Mouse (Mus musculus): ENCODE data around the gene Gm10130.
"Not testable (repeated sequence)": the region's sequence is repeated elsewhere in the genome, so short reads cannot be mapped to it uniquely, and the experiment has no call there.

The Gm10130 gene

DNA sequence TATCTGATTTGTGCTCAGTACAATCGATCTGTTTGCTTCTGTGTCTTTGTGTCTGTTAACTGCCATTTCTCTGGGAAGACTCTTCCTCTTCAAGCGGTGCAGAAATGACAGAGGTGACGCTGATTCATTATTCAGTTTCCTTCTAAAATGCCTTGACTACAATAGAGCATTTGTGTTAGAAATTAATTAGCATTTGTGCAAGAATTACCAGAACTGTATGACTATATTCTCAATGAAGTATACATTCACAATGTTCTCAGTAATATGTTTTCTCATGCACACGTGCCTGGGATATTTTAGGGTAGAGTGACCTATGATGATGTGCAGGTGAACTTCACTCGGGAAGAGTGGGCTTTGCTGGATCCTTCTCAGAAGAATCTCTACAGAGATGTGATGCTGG, at the start of gene Gm10130:
Gene Gm10130 (plus strand): TSS at position 301 of the 400 bp plus-strand sequence.
- DNase-seq = no peak

DNA sequence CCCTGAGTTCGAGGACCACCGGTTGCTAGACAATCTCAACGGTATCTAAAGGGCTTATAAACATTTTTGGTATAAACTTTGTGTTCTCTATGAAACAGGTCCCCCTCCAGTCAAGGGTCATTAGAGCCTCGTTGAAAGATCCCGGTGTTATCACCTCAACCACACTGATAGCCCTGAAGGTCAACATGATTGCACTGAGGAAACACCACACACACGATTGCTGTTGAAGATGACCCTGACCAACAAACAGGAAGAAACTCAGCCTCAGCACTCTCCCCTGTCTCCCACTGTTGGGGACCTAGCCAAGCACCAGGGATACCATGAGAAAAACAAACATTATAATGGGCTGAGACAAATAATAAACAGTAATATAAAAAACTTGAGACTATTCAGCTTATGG, 29.8 kb upstream of the Gm10130 start:
- DNase-seq = no peak

DNA sequence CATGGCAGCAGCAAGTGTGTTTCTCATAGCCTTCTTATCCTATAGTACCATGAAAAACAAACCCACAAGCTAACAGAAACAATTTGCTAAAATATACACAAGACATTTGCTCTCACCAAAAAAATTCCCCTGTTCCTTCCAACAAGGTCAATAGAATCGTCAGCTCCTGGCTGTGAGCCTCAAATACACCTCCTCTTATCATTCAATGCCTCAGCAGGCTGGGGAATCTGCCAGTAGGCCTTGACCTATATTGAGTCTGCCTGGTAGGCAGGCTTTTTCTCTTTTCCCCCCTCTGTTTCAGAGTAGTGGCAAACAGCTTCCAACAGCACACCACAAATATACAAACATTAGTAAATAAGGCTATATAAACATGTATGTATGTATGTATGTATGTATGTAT, 24.4 kb upstream of the Gm10130 start:
- DNase-seq = no peak

DNA sequence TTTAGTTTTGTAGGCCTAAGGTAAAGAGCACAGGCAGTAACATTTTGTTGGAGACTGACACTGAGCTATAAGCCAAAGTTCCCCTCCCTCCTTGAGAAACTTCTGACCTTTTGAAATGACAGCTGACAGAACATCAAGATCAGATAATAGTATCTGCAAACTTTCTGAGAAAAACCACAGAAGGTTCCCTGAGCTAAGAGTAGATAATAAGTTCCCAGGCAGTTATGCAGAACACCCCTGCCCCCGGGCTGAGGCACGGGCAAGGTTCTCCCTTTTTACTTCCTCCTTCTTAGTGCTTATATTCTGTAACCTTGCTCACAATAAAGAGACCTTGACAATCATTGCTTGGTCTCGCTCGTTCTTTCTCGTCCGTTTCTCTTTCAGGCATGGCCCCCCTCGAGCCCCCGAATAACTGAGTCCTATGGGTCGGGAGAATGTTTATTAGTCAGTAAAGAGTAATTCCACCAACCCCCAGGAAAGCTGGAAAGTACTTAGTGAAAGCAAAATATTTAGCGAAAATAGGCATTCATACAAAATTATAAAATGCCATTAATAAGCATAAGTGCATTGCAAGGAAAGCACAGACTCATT, 16.2 kb upstream of the Gm10130 start:
- DNase-seq = no peak

DNA sequence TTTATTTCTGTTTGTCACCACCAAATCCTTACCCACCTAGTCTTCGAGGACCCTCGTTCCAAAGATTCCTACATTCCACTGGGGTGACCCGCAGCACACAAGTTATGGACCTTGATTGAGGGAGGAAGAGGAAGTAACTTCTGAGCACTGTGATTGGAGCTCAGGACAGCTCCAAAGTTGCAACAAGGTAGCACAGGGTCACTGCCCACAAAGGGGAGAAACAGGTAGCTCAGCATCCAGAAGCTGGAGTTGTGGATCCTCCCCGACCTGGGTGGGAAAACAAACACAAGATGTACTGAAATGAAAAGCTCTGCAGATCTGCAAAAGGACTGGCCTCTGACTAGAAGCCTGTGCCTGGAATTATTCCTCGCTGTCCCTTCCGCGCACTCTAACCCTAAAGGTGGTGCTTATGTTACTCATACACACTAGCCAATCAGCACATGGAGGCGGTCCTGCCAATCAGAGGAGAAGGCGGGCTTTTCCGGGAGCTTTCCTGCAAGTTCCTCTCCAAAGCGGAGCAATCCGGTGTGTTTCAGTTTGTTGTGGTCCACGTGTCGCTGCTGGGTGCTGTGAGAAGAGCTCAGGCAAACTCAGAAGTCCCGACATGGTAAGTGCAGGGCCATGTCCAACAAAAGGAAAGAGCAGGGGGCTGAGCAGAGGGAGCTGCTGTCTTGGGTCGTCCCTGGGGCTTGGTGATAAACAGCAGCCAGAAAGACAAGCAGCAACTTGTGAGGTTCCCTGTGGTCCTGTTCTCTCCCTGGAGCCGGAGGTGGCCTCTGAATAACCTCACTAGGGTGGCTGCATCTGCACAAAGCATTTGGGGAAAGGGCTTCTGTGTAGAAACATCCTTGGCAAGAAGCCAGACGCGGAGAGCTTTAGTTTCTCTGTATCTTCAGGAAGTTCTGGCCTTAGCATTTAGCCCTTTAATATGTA, 12.3 kb upstream of the Gm10130 start:
- DNase-seq = peak; percentile 91 to 95

DNA sequence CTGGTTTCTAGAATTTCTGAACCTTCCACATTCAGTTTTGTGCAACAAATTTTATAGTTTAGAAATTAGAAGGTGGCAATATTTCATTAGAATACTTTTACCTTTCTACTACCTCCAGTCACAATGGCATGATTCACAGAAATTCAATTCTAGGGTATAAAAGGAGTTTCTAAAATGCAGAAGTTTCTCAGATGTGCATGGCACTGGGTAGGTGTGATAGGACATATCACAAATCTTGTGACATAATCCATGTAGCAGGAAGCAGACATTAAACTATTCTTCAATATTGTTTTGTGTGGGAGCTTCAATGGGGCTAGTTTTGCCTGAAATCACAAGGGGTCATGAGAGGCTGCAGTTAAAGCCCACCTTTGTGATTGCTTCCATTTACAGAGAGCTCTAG, 7.4 kb upstream of the Gm10130 start:
- DNase-seq = no peak

DNA sequence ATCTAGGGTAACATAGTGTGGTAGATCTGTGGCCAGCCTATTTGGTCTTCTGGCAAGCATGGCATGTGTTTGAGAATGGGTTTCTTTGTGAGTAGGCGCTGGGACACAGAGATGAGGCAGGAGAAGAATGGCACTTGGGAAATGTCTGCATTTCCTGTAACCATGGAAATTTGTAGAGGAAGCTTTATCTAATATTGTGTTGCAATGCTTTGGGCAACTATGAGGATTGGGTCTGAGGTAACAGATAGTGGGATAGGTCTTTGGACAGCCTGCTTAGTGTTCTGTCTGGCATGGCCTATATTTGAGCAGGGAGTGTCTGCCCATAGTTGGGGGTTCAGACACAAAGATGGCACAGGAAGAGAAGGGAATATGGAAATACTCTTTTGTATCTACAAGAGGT, 4.5 kb upstream of the Gm10130 start:
- no peak for DNase-seq

DNA sequence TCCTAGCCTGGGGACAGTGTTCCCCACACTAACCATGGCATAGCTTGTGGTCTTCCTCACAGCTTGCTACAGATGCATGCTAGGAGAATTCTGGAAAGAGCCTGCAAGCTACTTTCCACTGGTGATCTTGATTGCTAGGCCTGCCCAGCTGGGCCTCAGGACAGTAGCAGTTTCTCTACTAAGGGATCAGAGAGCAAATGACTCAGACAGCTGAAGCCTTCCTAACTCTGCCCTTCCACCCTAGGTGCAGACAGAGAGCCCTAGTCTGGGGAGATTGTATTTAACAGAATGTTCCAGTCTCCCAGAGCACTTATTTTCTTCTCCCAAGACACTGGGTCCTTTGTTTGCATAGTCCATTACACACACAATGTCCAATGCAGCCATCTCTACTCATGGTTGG, 33.6 kb downstream of the Gm10130 start:
- DNase-seq = not testable (repeated sequence)

DNA sequence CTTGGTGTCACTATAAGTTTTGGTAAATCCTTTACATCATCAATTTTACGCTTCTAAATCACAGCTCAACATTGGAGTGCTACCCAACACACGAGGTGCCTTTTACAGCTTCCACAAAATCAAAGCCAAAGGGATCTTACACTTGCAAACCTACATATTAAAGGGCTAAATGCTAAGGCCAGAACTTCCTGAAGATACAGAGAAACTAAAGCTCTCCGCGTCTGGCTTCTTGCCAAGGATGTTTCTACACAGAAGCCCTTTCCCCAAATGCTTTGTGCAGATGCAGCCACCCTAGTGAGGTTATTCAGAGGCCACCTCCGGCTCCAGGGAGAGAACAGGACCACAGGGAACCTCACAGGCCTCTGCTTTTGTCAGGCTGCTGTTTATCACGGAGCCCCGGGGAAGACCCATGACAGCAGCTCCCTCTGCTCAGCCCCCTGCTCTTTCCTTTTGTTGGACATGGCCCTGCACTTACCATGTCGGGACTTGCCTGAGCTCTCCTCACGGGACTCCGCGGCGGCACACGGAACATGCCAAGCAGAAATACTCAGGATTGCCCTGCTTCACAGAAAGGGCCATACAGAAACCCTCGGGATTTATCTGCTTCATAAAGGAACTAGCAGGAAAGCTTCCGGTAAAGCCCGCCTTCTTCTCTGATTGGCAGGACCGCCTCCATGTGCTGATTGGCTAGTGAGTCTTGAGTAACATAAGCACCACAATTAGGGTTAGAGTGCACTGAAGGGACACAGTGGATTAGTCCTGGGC, 38.8 kb downstream of the Gm10130 start, which contains the start of gene 3300002I08Rik:
Gene 3300002I08Rik (minus strand): TSS at position 653 of the 765 bp plus-strand sequence.
- peak; percentile 89 to 94 for DNase-seq

DNA sequence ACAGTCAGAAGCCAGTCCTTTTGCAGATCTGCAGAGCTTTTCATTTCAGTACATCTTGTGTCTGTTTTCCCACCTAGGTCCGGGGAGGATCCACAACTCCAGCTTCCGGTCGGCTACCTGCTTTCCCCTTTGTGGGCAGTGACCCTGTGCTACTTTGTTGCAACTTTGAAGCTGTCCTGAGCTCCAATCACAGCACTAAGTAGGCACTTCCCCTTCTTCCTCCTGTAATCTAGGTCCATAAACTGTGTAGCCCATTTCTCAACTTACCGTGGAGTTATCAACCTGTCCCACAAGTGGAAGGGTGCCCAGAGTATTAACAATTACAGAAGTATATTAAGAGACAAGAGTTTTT, 39.4 kb downstream of the Gm10130 start:
- no peak for DNase-seq

DNA sequence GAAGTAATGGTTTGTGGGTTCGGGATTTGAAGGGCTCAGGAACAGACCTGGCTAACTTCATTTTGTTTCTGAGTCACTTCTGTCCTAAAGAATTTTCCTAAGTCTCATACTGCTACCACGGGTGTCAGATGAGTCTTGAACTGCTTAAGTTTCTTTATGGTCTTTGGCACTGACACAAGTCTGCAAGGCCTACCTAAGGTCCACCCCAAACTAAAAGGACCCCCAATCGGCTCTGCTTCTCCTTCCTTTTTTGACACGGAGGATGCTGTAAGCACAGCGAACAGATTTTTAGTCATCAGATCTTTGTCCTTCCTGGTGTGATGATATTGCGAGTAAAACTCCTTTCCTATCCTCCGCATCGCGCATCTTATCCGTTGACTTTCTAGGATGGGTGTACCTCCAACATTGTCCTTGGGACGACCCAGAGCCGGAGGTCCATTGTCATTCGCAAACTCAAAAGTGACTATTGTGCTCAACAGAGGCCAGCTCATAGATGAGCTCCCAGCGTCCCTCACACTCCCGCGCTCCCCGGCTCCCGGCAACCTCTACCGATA, 62.1 kb downstream of the Gm10130 start:
- not testable (repeated sequence) for DNase-seq

DNA sequence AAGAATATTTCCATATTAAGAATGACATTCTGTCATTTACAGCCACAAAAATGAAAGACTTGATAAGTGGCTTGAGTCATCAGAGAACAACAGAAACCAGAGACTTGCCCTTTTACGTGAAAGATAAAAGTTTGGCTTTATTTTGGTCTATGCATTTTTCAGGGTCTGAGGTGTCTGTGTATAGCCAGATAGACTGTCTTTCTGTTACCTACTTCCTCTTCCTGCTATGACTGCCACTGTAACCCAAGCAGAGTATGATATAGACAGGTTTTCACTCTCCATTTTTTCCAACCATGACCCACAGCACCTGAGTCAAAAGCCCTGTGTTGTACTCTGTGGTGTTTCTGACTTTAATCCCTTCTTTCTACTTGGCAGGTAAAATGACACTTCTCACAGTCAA, 66.7 kb downstream of the Gm10130 start:
- no peak for DNase-seq

DNA sequence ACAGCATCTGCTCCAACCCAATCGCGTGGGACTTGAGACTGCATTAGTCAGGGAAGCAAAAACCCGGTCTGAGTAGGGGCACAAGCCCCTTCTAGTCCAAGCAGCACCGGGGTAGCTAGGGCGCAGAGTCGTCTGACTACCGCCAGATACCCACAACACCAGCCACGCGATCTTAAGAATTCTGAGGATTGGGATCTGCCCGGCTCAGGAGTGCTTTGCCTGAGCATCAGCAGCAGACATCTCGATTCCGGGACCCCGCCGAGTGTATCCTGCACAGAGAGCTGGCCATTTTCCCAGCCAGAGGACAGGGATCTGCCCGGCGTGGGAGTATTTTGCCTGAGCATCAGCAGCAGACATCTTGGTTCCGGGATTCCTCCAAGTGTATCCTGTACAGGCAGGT, 88.6 kb downstream of the Gm10130 start:
- not testable (repeated sequence) for DNase-seq
